Mouse (Mus musculus) lung, postnatal 0 days (tissue): ENCODE results near the gene Atf6. TPM values are rescaled to one million over a fixed set of nuclear protein-coding genes. Genes with fewer than 3 reads are reported as not detected.

Experiments used
- ATAC-seq: fragments of 200-750 bp; cut with Nextera tagmentation; 2 replicates; pipeline ENCODE4 v1.8.0; 2017; ENCODE audit warnings: moderate library complexity
- DNase-seq: peaks from one replicate; pipeline ENCODE4 v3.0.0-alpha.2; 2016; ENCODE audit warnings: low spot score
- H3K27ac ChIP-seq: fragments of 300-500 bp; sonication (generic); 2 replicates; pipeline ENCODE4 v1.5.1; 2014; ENCODE audit warnings: antibody characterized with exemption, mild to moderate bottlenecking, low read length, mixed read lengths
- H3K27me3 ChIP-seq: fragments of 300-500 bp; sonication (generic); replicated peaks from 2 replicates; pipeline ENCODE4 v1.6.1; 2014; ENCODE audit warnings: low read length, mixed read lengths; ENCODE audit not compliant: insufficient read depth
- H3K36me3 ChIP-seq: fragments of 300-500 bp; sonication (generic); 2 replicates; pipeline ENCODE4 v1.6.1; 2014; ENCODE audit warnings: low read length, mixed read lengths; ENCODE audit not compliant: insufficient read depth
- H3K4me1 ChIP-seq: fragments of 300-500 bp; sonication (generic); 2 replicates; pipeline ENCODE4 v1.6.1; 2014; ENCODE audit warnings: antibody characterized with exemption, low read depth, low read length, mixed read lengths; ENCODE audit not compliant: insufficient read depth
- H3K4me2 ChIP-seq: fragments of 300-500 bp; sonication (generic); replicated peaks from 2 replicates; pipeline ENCODE4 v1.6.1; 2014; ENCODE audit warnings: low read depth, mild to moderate bottlenecking, low read length, moderate library complexity, mixed read lengths
- H3K4me3 ChIP-seq: fragments of 300-500 bp; sonication (generic); 2 replicates; pipeline ENCODE4 v1.5.1; 2014; ENCODE audit warnings: low read depth, low read length
- H3K9ac ChIP-seq: fragments of 300-500 bp; sonication (generic); replicated peaks from 2 replicates; pipeline ENCODE4 v1.6.1; 2014; ENCODE audit warnings: low read depth, mild to moderate bottlenecking
- H3K9me3 ChIP-seq: fragments of 300-500 bp; sonication (generic); 2 replicates; pipeline ENCODE4 v1.6.1; 2016; ENCODE audit warnings: low read length, mixed read lengths
- CTCF ChIP-seq: IDR thresholded peaks from 2 replicates; pipeline ENCODE4 v1.5.1; 2016; ENCODE audit warnings: antibody characterized with exemption, mild to moderate bottlenecking
- EP300 ChIP-seq: IDR thresholded peaks from 2 replicates; pipeline ENCODE4 v1.6.1; 2016; ENCODE audit warnings: antibody characterized with exemption, mild to moderate bottlenecking, control low read depth
- WGBS: fragments of 180-500 bp; shearing (Covaris S2); extraction: QIAGEN DNeasy Blood & Tissue Kit; methylation state at CpG from one replicate; pipeline ENCODE4 v1.1.7; 2014; 5-methylcytosine and 5-hydroxymethylcytosine counted together
- polyA plus RNA-seq: library from polyadenylated mRNA; unstranded; fragments of >200 nt; fragmentation: Nextera tagmentation; extraction: Ambion mirVana; gene quantifications from 2 replicates; pipeline ENCODE4 v1.2.1, GENCODE M21; 2015

Gene Atf6
- polyA plus RNA-seq: 10.8 and 11.0 TPM in 2 replicates

DNA sequence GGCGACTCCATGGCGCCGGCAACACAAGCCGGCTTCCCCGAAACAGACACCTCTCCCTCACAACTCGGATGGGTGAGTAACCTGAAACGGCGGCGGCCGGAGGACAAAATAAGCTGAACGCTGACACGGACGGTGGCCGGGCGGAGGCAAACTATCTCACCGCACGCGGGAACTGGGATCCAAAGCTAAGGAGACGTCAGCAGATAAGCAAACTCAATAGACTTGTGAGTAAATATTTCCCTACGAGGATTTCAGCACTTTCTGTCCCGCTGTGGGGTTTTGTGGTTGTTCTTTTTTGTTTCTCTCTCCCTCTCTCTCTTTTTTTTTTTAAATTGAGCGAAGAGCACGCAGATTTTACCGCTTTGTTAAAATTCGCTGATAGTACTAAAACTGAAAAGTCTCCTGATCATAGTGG lies at the start of gene Atf6:
Gene Atf6 (minus strand): TSS at position 81 of the 415 bp plus-strand sequence.
- TF ChIP-seq EP300 (peak; percentile 69; the same call in 1 of the 2 replicates), CTCF (no peak)
- H3K4me3 ChIP-seq: peak within 1 kb of the TSS; percentile 93
- peak within 1 kb of the TSS; percentile 90 for H3K9ac ChIP-seq
- peak within 1 kb of the TSS; percentile 72 for H3K4me2 ChIP-seq
- no peaks in the 10 kb centered on the region for H3K36me3 ChIP-seq
- ATAC-seq (peak; percentile 85), DNase-seq (peak; percentile 96)
- no peaks in the 10 kb centered on the region for H3K9me3 ChIP-seq
- H3K27me3 ChIP-seq: no peaks in the 10 kb centered on the region
- H3K27ac ChIP-seq: peak within 1 kb of the TSS; percentile 88
- WGBS: under 1% methylated on average over 25 of the region's 25 CpGs
- no peaks in the 10 kb centered on the region; the same call in 1 of the 2 replicates for H3K4me1 ChIP-seq

DNA sequence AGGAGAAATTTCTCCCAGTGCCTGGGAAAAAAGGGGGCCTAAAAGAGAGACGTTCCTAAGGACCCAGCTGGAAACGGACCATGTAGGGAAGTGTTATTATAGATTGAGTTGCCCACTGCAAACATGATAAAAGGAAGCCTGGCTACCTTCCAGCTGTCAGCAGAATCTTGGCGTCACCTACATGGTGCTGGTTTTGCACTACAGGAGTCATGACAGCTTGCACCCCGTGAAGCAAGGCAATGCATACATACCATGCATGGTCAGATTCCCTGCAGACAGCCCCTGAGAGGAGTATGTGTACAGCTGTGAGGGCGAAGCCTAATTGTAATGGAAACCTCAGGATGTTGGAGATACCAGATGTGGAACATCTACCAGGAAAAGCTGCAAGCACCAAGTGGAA lies 48.1 kb upstream of the Atf6 start:
- no peak for ATAC-seq
- H3K4me1 ChIP-seq: no peaks in the 10 kb centered on the region
- no peak for TF ChIP-seq CTCF
- no peak for TF ChIP-seq EP300
- no peak overlapping the region for H3K27ac ChIP-seq
- H3K4me2 ChIP-seq: no peak overlapping the region
- no peak overlapping the region for H3K4me3 ChIP-seq
- DNase-seq: no peak
- H3K36me3 ChIP-seq: no peaks in the 10 kb centered on the region
- no peak overlapping the region for H3K9ac ChIP-seq
- no peaks in the 10 kb centered on the region for H3K9me3 ChIP-seq
- WGBS: 41% methylated on average over 5 of the region's 5 CpGs
- no peaks in the 10 kb centered on the region; the same call in 1 of the 2 replicates for H3K27me3 ChIP-seq

DNA sequence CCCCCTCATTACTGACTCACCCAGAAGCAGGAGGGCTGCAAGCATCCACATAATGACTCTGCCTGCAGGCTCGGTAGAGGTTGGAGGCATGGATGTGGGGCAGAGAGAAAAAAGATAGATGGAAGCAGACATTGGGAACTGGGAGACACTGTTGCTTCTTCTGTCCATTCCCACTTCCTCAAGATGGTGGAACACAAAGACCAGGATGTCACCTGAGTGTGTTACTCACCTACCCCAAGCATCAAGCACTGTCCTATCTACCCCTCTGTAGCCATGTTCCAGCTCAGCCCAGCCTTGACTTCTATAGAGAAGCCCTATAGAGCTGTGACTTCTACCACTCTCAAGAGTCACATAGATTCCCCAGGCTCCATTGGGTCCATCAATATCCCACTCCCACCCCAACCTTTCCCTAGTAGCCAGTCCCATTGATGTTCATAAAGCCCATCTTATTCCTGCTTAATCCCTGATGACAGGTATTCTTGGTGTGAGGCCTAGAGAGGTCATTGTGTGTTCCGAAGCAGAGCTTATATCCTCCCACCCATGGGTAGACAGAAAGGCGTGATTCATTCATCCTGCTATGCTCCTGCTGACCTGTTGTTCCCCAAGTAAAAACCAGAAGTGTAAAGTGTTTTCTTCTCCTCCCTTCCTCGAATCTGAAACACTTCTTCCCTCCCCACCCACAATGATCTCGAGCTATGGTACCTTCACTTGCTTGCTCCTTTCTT lies 45.5 kb upstream of the Atf6 start, which contains the start of gene Fcrlb:
Gene Fcrlb (minus strand): TSS at position 51 of the 725 bp plus-strand sequence.
- peaks cover 8% of the 10 kb centered on the region for H3K27me3 ChIP-seq
- peaks cover 4% of the 10 kb centered on the region; the same call in 1 of the 2 replicates for H3K4me1 ChIP-seq
- H3K27ac ChIP-seq: no peak within 1 kb of the TSS
- no peak within 1 kb of the TSS for H3K4me3 ChIP-seq
- no peak for DNase-seq
- no peak within 1 kb of the TSS for H3K4me2 ChIP-seq
- no peak for ATAC-seq
- no peak within 1 kb of the TSS for H3K9ac ChIP-seq
- no peak for TF ChIP-seq CTCF
- no peak for TF ChIP-seq EP300
- WGBS: 68% methylated on average over 5 of the region's 5 CpGs
- no peaks in the 10 kb centered on the region for H3K36me3 ChIP-seq
- H3K9me3 ChIP-seq: no peaks in the 10 kb centered on the region

DNA sequence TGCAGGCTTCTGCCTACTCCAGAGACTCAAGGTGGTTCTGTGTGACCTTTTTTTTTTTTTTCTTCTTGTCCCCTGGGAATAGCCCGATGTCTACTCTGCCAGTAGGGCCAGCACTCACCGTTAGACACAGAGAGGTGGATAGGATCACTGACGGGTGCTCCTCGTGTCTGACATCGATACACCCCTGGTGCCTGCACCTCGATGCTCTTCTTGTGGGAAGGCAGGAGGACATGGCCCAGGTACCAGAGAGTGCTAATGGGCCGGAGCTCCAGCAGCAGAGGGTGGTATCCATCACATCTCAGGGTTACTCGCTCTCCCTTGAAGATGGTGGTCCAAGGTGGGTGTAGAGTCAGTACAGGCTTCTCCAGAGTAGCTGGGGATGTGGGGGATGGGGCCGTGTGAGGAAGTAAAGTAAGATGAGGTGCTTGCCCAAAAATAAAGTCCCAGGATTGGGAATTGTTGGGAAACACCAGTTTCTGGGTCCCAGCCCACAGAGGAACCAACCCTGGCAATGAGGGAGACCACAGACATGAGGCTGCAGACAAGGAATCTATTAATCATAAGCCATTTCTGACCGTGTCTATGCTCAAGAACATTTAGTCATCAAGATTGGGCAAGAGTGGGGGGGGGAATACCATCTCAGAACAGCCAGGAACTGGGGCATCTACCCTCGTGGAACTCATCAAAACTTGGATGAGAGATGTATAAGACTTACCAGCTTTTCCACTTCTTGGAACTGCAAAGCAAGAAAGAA lies 44.5 kb upstream of the Atf6 start:
- no peak overlapping the region for H3K4me2 ChIP-seq
- H3K4me3 ChIP-seq: no peak overlapping the region
- peaks cover 4% of the 10 kb centered on the region for H3K4me1 ChIP-seq
- TF ChIP-seq EP300 (no peak), CTCF (no peak)
- H3K27me3 ChIP-seq: peaks cover 16% of the 10 kb centered on the region
- H3K9me3 ChIP-seq: no peaks in the 10 kb centered on the region
- ATAC-seq: no peak
- H3K27ac ChIP-seq: no peak overlapping the region
- no peak for DNase-seq
- no peak overlapping the region for H3K9ac ChIP-seq
- H3K36me3 ChIP-seq: no peaks in the 10 kb centered on the region
- WGBS: 75% methylated on average over 11 of the region's 11 CpGs

DNA sequence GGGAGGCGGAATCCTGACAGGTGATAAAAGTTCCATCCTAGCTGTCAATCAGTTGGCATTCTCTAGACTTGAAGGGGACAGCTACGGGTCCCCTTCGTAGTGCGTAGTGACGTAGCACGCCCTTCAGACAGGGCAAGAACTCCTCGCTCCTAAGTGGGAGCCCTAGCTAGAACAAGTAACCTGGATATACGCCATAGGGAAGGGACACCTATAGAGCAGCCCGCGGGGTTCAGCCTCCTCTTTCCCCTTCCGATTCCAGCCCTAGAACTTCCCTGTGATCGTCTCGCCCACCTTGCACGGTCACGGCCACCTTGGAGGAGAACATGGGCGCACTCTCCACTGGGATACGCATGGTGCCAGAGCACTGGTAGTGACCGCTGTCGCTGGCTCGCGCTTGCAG lies 40.8 kb upstream of the Atf6 start:
- H3K27me3 ChIP-seq: peaks cover 19% of the 10 kb centered on the region
- TF ChIP-seq EP300: no peak
- no peak for TF ChIP-seq CTCF
- peak overlapping the region; percentile 49 for H3K4me2 ChIP-seq
- 5% methylated on average over 21 of the region's 21 CpGs for WGBS
- no peaks in the 10 kb centered on the region for H3K36me3 ChIP-seq
- H3K27ac ChIP-seq: no peak overlapping the region
- peaks cover 4% of the 10 kb centered on the region for H3K4me1 ChIP-seq
- DNase-seq (no peak), ATAC-seq (no peak)
- H3K9me3 ChIP-seq: no peaks in the 10 kb centered on the region
- H3K4me3 ChIP-seq: peak overlapping the region; percentile 29
- H3K9ac ChIP-seq: no peak overlapping the region

DNA sequence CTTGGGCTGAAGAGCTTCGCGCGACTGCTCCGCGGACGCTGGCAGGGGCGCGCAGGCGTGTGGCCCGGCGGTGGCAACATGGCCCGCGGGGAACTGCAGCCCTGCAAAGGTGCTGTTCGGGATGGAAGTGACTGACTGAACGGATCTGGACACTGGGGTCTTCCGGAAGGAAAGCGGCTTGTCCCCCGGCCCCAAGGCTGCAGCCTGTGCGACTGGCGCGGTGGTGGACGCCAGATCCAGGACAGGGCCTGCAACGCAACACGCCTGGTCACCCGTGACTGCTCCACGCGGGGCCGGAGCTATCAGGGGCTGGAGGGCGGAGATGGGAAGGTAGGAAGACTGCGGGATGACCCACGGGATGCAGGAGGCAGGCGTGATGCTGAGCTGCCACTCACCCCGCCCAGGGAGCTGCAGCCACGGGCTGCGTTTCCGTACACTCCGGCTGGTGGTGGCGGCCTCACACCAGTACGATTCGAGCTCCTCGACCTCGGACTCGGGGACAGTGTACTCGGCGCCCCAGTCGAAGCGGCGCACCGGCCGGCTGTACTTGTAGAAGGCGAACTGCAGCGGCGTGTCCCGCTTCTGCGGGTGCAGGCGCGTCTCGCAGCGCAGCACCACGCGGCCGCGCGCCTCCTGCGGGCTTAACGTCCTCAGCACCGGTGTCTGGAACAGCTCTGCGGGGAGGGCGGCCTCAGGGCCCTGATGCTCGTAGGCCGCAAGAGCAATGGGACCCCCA lies 40.1 kb upstream of the Atf6 start:
- ATAC-seq: peak; percentile 40
- WGBS: 2% methylated on average over 60 of the region's 71 CpGs

More for the DNA sequence above, 40.1 kb upstream of the Atf6 start:
- H3K9ac ChIP-seq: no peak overlapping the region
- no peaks in the 10 kb centered on the region for H3K36me3 ChIP-seq
- 0 out of 2 replicates have a peak, but pooled peaks have one; percentile 9 for TF ChIP-seq CTCF
- no peak for TF ChIP-seq EP300
- peaks cover 4% of the 10 kb centered on the region for H3K4me1 ChIP-seq
- H3K4me2 ChIP-seq: peak overlapping the region; percentile 49
- peaks cover 19% of the 10 kb centered on the region for H3K27me3 ChIP-seq
- DNase-seq: peak; percentile 5
- no peak overlapping the region for H3K27ac ChIP-seq
- H3K9me3 ChIP-seq: no peaks in the 10 kb centered on the region
- H3K4me3 ChIP-seq: peak overlapping the region; percentile 29
